Mouse (Mus musculus) lung, embryonic 15.5 days (tissue): ENCODE data around the gene Chchd1. TPM values are rescaled to one million over a fixed set of nuclear protein-coding genes. Genes with fewer than 3 reads are reported as not detected.

ENCODE experiments used
- ATAC-seq: fragments of 200-750 bp; cut with Nextera tagmentation; 2 replicates; pipeline ENCODE4 v1.8.0; 2017; ENCODE audit warnings: moderate number of reproducible peaks, borderline replicate concordance; ENCODE audit not compliant: low FRiP score, low TSS enrichment; ENCODE audit errors: extremely low read depth
- H3K27ac ChIP-seq: fragments of 300-500 bp; sonication (generic); 2 replicates; pipeline ENCODE4 v1.5.1; 2015; ENCODE audit warnings: moderate library complexity, mild to moderate bottlenecking, inconsistent platforms
- H3K27me3 ChIP-seq: fragments of 300-500 bp; sonication (generic); 2 replicates; pipeline ENCODE4 v1.6.1; 2015; ENCODE audit warnings: inconsistent platforms
- H3K36me3 ChIP-seq: fragments of 300-500 bp; sonication (generic); 2 replicates; pipeline ENCODE4 v1.6.1; 2015; ENCODE audit warnings: inconsistent platforms
- H3K4me1 ChIP-seq: fragments of 300-500 bp; sonication (generic); 2 replicates; pipeline ENCODE4 v1.6.1; 2015; ENCODE audit warnings: inconsistent platforms
- H3K4me2 ChIP-seq: fragments of 300-500 bp; sonication (generic); 2 replicates; pipeline ENCODE4 v1.6.1; 2015; ENCODE audit warnings: inconsistent platforms, mild to moderate bottlenecking, moderate library complexity
- H3K4me3 ChIP-seq: fragments of 300-500 bp; sonication (generic); 2 replicates; pipeline ENCODE4 v1.5.1; 2015; ENCODE audit warnings: mild to moderate bottlenecking, inconsistent platforms
- H3K9ac ChIP-seq: fragments of 300-500 bp; sonication (generic); 2 replicates; pipeline ENCODE4 v1.6.1; 2015; ENCODE audit warnings: inconsistent platforms
- H3K9me3 ChIP-seq: fragments of 300-500 bp; sonication (generic); 2 replicates; pipeline ENCODE4 v1.6.1; 2016; ENCODE audit warnings: inconsistent platforms
- WGBS: fragments of 180-500 bp; shearing (Covaris S2); methylation state at CpG from one replicate; pipeline ENCODE4 v1.1.7; 2015; 5-methylcytosine and 5-hydroxymethylcytosine counted together
- microRNA-seq: library from miRNA; unstranded; fragments of <30 nt; microRNA quantifications from one replicate; pipeline ENCODE4, GENCODE M21; 2016
- polyA plus RNA-seq: library from polyadenylated mRNA; unstranded; fragments of >200 nt; fragmentation: Nextera tagmentation; extraction: Ambion mirVana; gene quantifications from 2 replicates; pipeline ENCODE4 v1.2.1, GENCODE M21; 2015

Gene Chchd1
- polyA plus RNA-seq, 1 experiment from 2014 or later: 189 TPM

DNA sequence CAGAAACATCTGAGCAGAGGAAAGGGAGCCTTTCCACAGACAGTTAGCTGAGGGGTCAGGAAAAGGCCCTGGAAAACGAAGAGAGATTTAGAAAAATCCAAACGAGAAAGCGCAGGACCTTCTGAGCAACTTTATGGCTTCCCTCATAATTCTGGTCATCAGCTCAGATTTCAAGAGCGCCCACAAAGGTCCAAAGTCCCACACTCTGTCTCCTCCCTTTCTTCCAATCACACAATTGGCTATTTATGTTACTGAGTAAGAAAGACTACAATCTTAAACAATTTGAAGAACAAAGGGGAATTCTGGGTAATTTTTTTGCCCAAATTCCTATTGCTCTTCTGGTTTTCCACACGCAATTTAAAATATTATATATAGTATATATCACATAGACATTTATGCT is 47.7 kb downstream of the Chchd1 start:
- no peaks in the 10 kb centered on the region for H3K9me3 ChIP-seq
- ATAC-seq: no peak
- no peak overlapping the region for H3K4me2 ChIP-seq
- H3K4me1 ChIP-seq: no peaks in the 10 kb centered on the region
- peaks cover 14% of the 10 kb centered on the region; the same call in 1 of the 2 replicates for H3K36me3 ChIP-seq
- no peaks in the 10 kb centered on the region for H3K27me3 ChIP-seq
- H3K27ac ChIP-seq: no peak overlapping the region
- no peak overlapping the region for H3K9ac ChIP-seq
- 81% methylated on average over 5 of the region's 5 CpGs for WGBS
- H3K4me3 ChIP-seq: no peak overlapping the region

DNA sequence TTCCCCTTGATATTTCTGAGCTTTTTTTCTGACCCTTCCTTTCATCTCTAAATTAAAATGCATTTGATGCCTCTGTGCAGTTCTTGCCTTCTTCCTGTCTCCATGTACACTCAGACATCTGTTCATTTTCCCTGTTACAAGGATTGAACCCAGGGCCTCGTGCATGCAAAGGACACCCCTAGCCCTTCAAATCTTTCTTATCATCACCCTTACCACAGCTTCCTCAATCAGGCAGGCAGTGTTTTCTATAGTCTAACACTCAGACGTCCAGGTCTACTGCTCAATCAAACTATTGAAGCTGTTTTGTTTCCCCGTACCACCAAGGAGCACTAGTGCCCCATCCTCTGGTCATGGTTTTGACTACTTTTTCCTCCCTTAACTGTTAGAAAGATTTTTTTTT is 51.0 kb downstream of the Chchd1 start:
- Histone ChIP-seq H3K4me2 (no peak overlapping the region), H3K27me3 (no peaks in the 10 kb centered on the region), H3K36me3 (peaks cover 36% of the 10 kb centered on the region), H3K9ac (no peak overlapping the region), H3K9me3 (no peaks in the 10 kb centered on the region), H3K4me3 (no peak overlapping the region), H3K27ac (no peak overlapping the region), H3K4me1 (no peaks in the 10 kb centered on the region)
- 73% methylated on average over 3 of the region's 3 CpGs for WGBS
- no peak for ATAC-seq

Small RNA genes lying within 50 kb of the gene (microRNA-seq; reads per million reads assigned to microRNA genes)
- not detected for gene Mir6946

Other genes starting within 250 kb of the Chchd1 start
- 38.8 and 44.7 TPM in 2 replicates for gene Anxa7, start 222.9 kb upstream of the Chchd1 start, polyA plus RNA-seq
- 0.50 and 0.82 TPM in 2 replicates for gene Mss51, start 206.1 kb upstream of the Chchd1 start, polyA plus RNA-seq
- gene Ppp3cb, start 156.4 kb upstream of the Chchd1 start, polyA plus RNA-seq: 41.3 and 41.6 TPM in 2 replicates
- 7.0 and 7.6 TPM in 2 replicates for gene Usp54, start 61.9 kb upstream of the Chchd1 start, polyA plus RNA-seq
- gene Myoz1, start 46.5 kb upstream of the Chchd1 start, polyA plus RNA-seq: 0.37 and 0.82 TPM in 2 replicates
- 3.8 and 5.8 TPM in 2 replicates for gene Synpo2l, start 34.7 kb upstream of the Chchd1 start, polyA plus RNA-seq
- 88.2 and 92.8 TPM in 2 replicates for gene Sec24c, start 28.7 kb upstream of the Chchd1 start, polyA plus RNA-seq
- gene Fut11, start 8.0 kb upstream of the Chchd1 start, polyA plus RNA-seq: 33.6 and 34.0 TPM in 2 replicates
- 29.4 and 30.7 TPM in 2 replicates for gene Zswim8, start 4.5 kb downstream of the Chchd1 start, polyA plus RNA-seq
- gene Ndst2, start 31.6 kb downstream of the Chchd1 start, polyA plus RNA-seq: 26.0 and 26.9 TPM in 2 replicates
- 40.8 and 41.2 TPM in 2 replicates for gene Camk2g, start 91.1 kb downstream of the Chchd1 start, polyA plus RNA-seq
- 0.86 and 1.2 TPM in 2 replicates for gene Plau, start 133.7 kb downstream of the Chchd1 start, polyA plus RNA-seq
- gene Vcl, start 226.4 kb downstream of the Chchd1 start, polyA plus RNA-seq: 60.2 and 62.7 TPM in 2 replicates